Mouse (Mus musculus) heart, adult 2 months (tissue): ENCODE measurements around the gene Tesmin.

Experiments
- CTCF ChIP-seq: fragments of 200-600 bp; IDR thresholded peaks from 2 replicates; pipeline ENCODE4 v1.8.1; 2022; ENCODE audit warnings: antibody characterized with exemption, mild to moderate bottlenecking, moderate library complexity
- EP300 ChIP-seq: fragments of 200-500 bp; IDR thresholded peaks from 2 replicates; pipeline ENCODE4 v1.6.1; 2011; ENCODE audit warnings: low read depth, low read length, control low read depth; ENCODE audit not compliant: insufficient read depth
- POLR2A ChIP-seq: fragments of 200-500 bp; IDR thresholded peaks from 2 replicates; pipeline ENCODE4 v1.6.1; 2011; ENCODE audit warnings: mild to moderate bottlenecking, low read depth, low read length, control low read depth; ENCODE audit not compliant: insufficient read depth

GRCm38 (mm10) chr19:3450714-3451113, 62.1 kb downstream of the Tesmin start:
- TF ChIP-seq POLR2A: no peak
- TF ChIP-seq CTCF: no peak
- no peak for TF ChIP-seq EP300
